Mouse (Mus musculus): ENCODE measurements around the gene Adamtsl3. TPM values are rescaled to one million over a fixed set of nuclear protein-coding genes. Genes with fewer than 3 reads are reported as not detected.

The Adamtsl3 gene
- polyA plus RNA-seq, 1 experiment from 2014 or later = 1.2 TPM

GRCm38 (mm10) chr7:82647909-82648308, 312.4 kb downstream of the Adamtsl3 start:
- Histone ChIP-seq H3K27me3 (replicated peaks) (no peaks in the 10 kb centered on the region), H3K9ac (peak overlapping the region; percentile 90), H3K4me1 (peaks cover 11% of the 10 kb centered on the region), H3K4me3 (peak overlapping the region; percentile 84), H3K27ac (replicated peaks) (no peak overlapping the region), H3K36me3 (peaks cover 16% of the 10 kb centered on the region), H3K4me2 (peak overlapping the region; percentile 76), H3K9me3 (no peaks in the 10 kb centered on the region)
- ATAC-seq (ENCODE audit: extremely low read depth, insufficient number of reproducible peaks, low FRiP score, low TSS enrichment) = no peak
- 31% methylated on average over 4 of the region's 4 CpGs for WGBS

DNA sequence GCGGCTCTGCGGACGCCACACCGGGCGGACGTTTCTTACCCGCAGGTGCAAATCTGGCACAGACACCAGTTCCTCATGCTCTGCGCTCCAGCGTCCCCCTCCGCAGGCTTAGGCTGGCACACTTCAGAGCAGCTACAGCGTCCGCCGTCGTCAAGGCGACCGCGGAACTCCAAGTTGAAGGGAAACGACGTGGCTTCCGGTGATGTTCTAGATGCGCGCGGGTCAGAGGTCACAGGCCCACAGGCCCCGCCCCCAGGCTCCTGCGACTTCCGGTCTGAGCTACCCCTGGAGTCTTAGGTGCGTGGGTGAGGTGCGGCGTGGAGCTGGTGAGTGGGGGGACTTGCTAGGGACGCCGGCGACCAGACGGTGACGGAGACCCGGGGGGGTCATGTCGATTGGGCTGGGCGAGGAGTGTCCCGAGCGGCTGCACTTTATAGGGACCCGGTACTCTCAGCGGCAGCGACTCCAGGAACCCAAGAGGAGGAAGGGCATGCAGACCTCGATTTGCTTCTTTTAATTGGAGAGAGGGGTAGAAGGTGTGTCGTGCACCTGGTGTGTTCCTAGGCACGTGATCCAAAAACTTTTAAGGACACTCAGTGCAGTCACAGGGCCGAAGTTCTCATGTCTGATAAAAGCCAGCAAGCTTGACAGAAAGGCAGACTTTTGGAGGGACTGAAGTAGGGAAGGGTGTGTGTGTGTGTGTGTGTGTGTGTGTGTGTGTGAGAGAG, 313.0 kb downstream of the Adamtsl3 start, which contains the start of the genes Saxo2 and Efl1:
TSS of gene Saxo2 (minus strand) at position 176 of the 728 bp plus-strand sequence.
TSS of gene Efl1 (plus strand) at position 262 of the 728 bp plus-strand sequence.
- WGBS = under 1% methylated on average over 46 of the region's 46 CpGs
- H3K4me1 ChIP-seq = peaks cover 11% of the 10 kb centered on the region
- ATAC-seq (ENCODE audit: extremely low read depth, insufficient number of reproducible peaks, low FRiP score, low TSS enrichment) = peak; percentile 83
- no peaks in the 10 kb centered on the region for H3K27me3 ChIP-seq (replicated peaks)
- peak within 1 kb of the TSS; percentile 76 for H3K4me2 ChIP-seq
- peak within 1 kb of the TSS; percentile 32; the same call in 1 of the 2 replicates for H3K27ac ChIP-seq (replicated peaks)
- H3K9me3 ChIP-seq = no peaks in the 10 kb centered on the region
- peak within 1 kb of the TSS; percentile 90 for H3K9ac ChIP-seq
- H3K36me3 ChIP-seq = peaks cover 19% of the 10 kb centered on the region
- H3K4me3 ChIP-seq = peak within 1 kb of the TSS; percentile 84

- ATAC-seq (ENCODE audit: extremely low read depth, insufficient number of reproducible peaks, low FRiP score, low TSS enrichment) = no peak
- Histone ChIP-seq H3K27me3 (replicated peaks) (no peaks in the 10 kb centered on the region), H3K4me3 (peak overlapping the region; percentile 84), H3K36me3 (peaks cover 19% of the 10 kb centered on the region), H3K27ac (replicated peaks) (no peak overlapping the region), H3K9ac (peak overlapping the region; percentile 90), H3K4me2 (peak overlapping the region; percentile 76), H3K9me3 (no peaks in the 10 kb centered on the region), H3K4me1 (peaks cover 11% of the 10 kb centered on the region)
- 11% methylated on average over 6 of the region's 6 CpGs for WGBS
Observed at GRCm38 (mm10) chr7:82649081-82649445, 313.6 kb downstream of the Adamtsl3 start.

Other genes starting within 250 kb of the Adamtsl3 start
- 5.4 and 5.8 TPM in 2 replicates for gene Sh3gl3, start 161.9 kb upstream of the Adamtsl3 start, polyA plus RNA-seq (2015; fragmentation: Nextera tagmentation; extraction: Ambion mirVana)

All from heart, embryonic 13.5 days (tissue).